Mouse (Mus musculus) liver, adult 2 months (tissue): ENCODE data around the gene Shank1. TPM values are rescaled to one million over a fixed set of nuclear protein-coding genes. Genes with fewer than 3 reads are reported as not detected.

Experiments used
- DNase-seq: peaks from one replicate; pipeline ENCODE4 v3.0.0-alpha.2; 2011; ENCODE audit warnings: low read depth, low spot score; ENCODE audit errors: extremely low read depth
- H3K27ac ChIP-seq: fragments of 200-500 bp; replicated peaks from 2 replicates; pipeline ENCODE4 v1.5.1; 2012; ENCODE audit warnings: low read depth, mild to moderate bottlenecking, control low read depth, inconsistent platforms, low read length; ENCODE audit not compliant: insufficient read depth
- H3K27me3 ChIP-seq: fragments of 200-500 bp; 2 replicates; pipeline ENCODE4 v1.6.1; 2012; ENCODE audit warnings: mild to moderate bottlenecking, moderate library complexity, low read length, inconsistent platforms; ENCODE audit not compliant: control insufficient read depth, insufficient read depth
- H3K36me3 ChIP-seq: fragments of 200-500 bp; 2 replicates; pipeline ENCODE4 v1.6.1; 2012; ENCODE audit warnings: low read length, inconsistent platforms; ENCODE audit not compliant: control insufficient read depth, insufficient read depth
- H3K4me1 ChIP-seq: fragments of 200-500 bp; 2 replicates; pipeline ENCODE4 v1.6.1; 2011; ENCODE audit warnings: low read length; ENCODE audit not compliant: control insufficient read depth, insufficient read depth
- H3K4me3 ChIP-seq: fragments of 200-500 bp; 2 replicates; pipeline ENCODE4 v1.5.1; 2011; ENCODE audit warnings: low read depth, mild to moderate bottlenecking, control low read depth, low read length, moderate library complexity; ENCODE audit not compliant: insufficient read depth
- H3K79me2 ChIP-seq: fragments of 200-500 bp; 2 replicates; pipeline ENCODE4 v1.6.1; 2012; ENCODE audit warnings: inconsistent platforms, mild to moderate bottlenecking, low read length, moderate library complexity; ENCODE audit not compliant: control insufficient read depth, insufficient read depth
- H3K9ac ChIP-seq: fragments of 200-500 bp; 2 replicates; pipeline ENCODE4 v1.6.1; 2012; ENCODE audit warnings: low read depth, mild to moderate bottlenecking, control low read depth, inconsistent platforms, low read length
- CTCF ChIP-seq: fragments of 200-500 bp; IDR thresholded peaks from 2 replicates; pipeline ENCODE4 v1.5.1; 2011; ENCODE audit warnings: low read depth, low read length, control low read depth
- POLR2A ChIP-seq: fragments of 200-500 bp; IDR thresholded peaks from 2 replicates; pipeline ENCODE4 v1.6.1; 2011; ENCODE audit warnings: low read length, control low read depth; ENCODE audit not compliant: insufficient read depth; ENCODE audit errors: extremely low read depth
- WGBS: fragments of 180-500 bp; shearing (Covaris S2); methylation state at CpG from one replicate; pipeline ENCODE4 v1.1.7; 2018; 5-methylcytosine and 5-hydroxymethylcytosine counted together
- polyA plus RNA-seq: library from polyadenylated mRNA; depleted of rRNA; stranded (reverse); fragments of >200 nt; gene quantifications from 2 replicates; pipeline ENCODE4 v1.2.3, GENCODE M21; 2012; rRNA removed
- total RNA-seq: library from RNA; depleted of rRNA; stranded (reverse); fragments of >200 nt; gene quantifications from 2 replicates; pipeline ENCODE4 v1.2.3, GENCODE M21; 2014; rRNA removed

Gene Shank1
- total and polyA plus RNA-seq, 2 experiments = 0.04 TPM; not detected in 1

DNA sequence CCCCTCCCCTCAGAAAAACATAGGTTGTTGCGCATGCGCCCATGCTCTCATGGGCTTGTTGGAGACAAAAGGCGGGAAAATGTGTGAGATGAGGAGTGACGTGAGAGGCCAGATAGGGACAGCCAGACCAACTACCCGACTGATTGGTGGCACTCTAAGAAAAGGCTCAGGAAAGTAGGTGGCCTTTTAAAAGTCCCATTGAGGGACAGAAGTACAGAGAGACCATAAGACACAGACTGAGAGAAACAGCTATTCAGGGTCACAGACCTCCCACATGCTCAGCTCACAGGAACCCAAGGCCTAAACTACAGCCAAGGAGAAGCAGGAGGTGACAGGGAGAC is 95.9 kb downstream of the Shank1 start:
- Histone ChIP-seq H3K27me3 (no peaks in the 10 kb centered on the region), H3K9ac (no peak overlapping the region), H3K79me2 (no peaks in the 10 kb centered on the region), H3K4me3 (no peak overlapping the region), H3K27ac (no peak overlapping the region), H3K4me1 (peaks cover 2% of the 10 kb centered on the region; the same call in 1 of the 2 replicates), H3K36me3 (no peaks in the 10 kb centered on the region)
- 10% methylated on average over 5 of the region's 5 CpGs for WGBS
- no peak for DNase-seq
- TF ChIP-seq POLR2A (no peak), CTCF (no peak)

Other genes starting within 250 kb of the Shank1 start
- gene Klk1b21, start 207.9 kb upstream of the Shank1 start, total RNA-seq = not detected in 2 replicates
- gene Klk1b21, start 207.9 kb upstream of the Shank1 start, polyA plus RNA-seq = not detected in 2 replicates
- gene Klk1b22, start 197.6 kb upstream of the Shank1 start, total RNA-seq = not detected in 2 replicates
- gene Klk1b22, start 197.6 kb upstream of the Shank1 start, polyA plus RNA-seq = 0.51 TPM in 1 of 2 replicates, not detected in the other
- not detected in 2 replicates for gene Klk1b16, start 173.5 kb upstream of the Shank1 start, total RNA-seq
- gene Klk1b16, start 173.5 kb upstream of the Shank1 start, polyA plus RNA-seq = not detected in 2 replicates
- gene Klk1b24, start 122.0 kb upstream of the Shank1 start, total RNA-seq = not detected in 2 replicates
- not detected in 2 replicates for gene Klk1b24, start 122.0 kb upstream of the Shank1 start, polyA plus RNA-seq
- not detected in 2 replicates for gene Klk1b3, start 112.1 kb upstream of the Shank1 start, total RNA-seq
- not detected in 2 replicates for gene Klk1b3, start 112.1 kb upstream of the Shank1 start, polyA plus RNA-seq
- 2.0 and 2.6 TPM in 2 replicates for gene Klk1b4, start 102.8 kb upstream of the Shank1 start, total RNA-seq
- 4.5 and 7.4 TPM in 2 replicates for gene Klk1b4, start 102.8 kb upstream of the Shank1 start, polyA plus RNA-seq
- 0.28 TPM in 1 of 2 replicates, not detected in the other for gene Klk1b5, start 94.3 kb upstream of the Shank1 start, total RNA-seq
- gene Klk1b5, start 94.3 kb upstream of the Shank1 start, polyA plus RNA-seq = not detected in 2 replicates
- gene Klk1, start 84.9 kb upstream of the Shank1 start, total RNA-seq = 2.2 and 11.1 TPM in 2 replicates
- 0.57 and 1.9 TPM in 2 replicates for gene Klk1, start 84.9 kb upstream of the Shank1 start, polyA plus RNA-seq
- not detected in 2 replicates for gene Gm36864, start 74.1 kb upstream of the Shank1 start, total RNA-seq
- gene Gm36864, start 74.1 kb upstream of the Shank1 start, polyA plus RNA-seq = not detected in 2 replicates
- gene 1700028J19Rik, start 63.6 kb upstream of the Shank1 start, total RNA-seq = 0.18 and 0.20 TPM in 2 replicates
- gene 1700028J19Rik, start 63.6 kb upstream of the Shank1 start, polyA plus RNA-seq = 0.77 and 1.4 TPM in 2 replicates
- gene 2410002F23Rik, start 63.5 kb upstream of the Shank1 start, total RNA-seq = 6.1 and 7.2 TPM in 2 replicates
- gene 2410002F23Rik, start 63.5 kb upstream of the Shank1 start, polyA plus RNA-seq = 14.3 and 30.1 TPM in 2 replicates
- gene Acp4, start 52.9 kb upstream of the Shank1 start, total RNA-seq = not detected in 2 replicates
- gene Acp4, start 52.9 kb upstream of the Shank1 start, polyA plus RNA-seq = not detected in 2 replicates
- gene Gm15517, start 48.8 kb upstream of the Shank1 start, total RNA-seq = not detected in 2 replicates
- gene Gm15517, start 48.8 kb upstream of the Shank1 start, polyA plus RNA-seq = not detected in 2 replicates
- 1.3 and 1.9 TPM in 2 replicates for gene Clec11a, start 3.4 kb upstream of the Shank1 start, total RNA-seq
- gene Clec11a, start 3.4 kb upstream of the Shank1 start, polyA plus RNA-seq = 2.0 and 2.4 TPM in 2 replicates
- gene Syt3, start 73.8 kb downstream of the Shank1 start, total RNA-seq = 1.4 and 2.6 TPM in 2 replicates
- 4.9 and 7.1 TPM in 2 replicates for gene Syt3, start 73.8 kb downstream of the Shank1 start, polyA plus RNA-seq
- not detected in 2 replicates for gene 1700008O03Rik, start 75.6 kb downstream of the Shank1 start, total RNA-seq
- 0.22 and 0.27 TPM in 2 replicates for gene 1700008O03Rik, start 75.6 kb downstream of the Shank1 start, polyA plus RNA-seq
- 0.07 TPM in 1 of 2 replicates, not detected in the other for gene Lrrc4b, start 118.8 kb downstream of the Shank1 start, total RNA-seq
- gene Lrrc4b, start 118.8 kb downstream of the Shank1 start, polyA plus RNA-seq = not detected in 2 replicates
- gene Aspdh, start 155.1 kb downstream of the Shank1 start, total RNA-seq = 146 and 158 TPM in 2 replicates
- 537 and 608 TPM in 2 replicates for gene Aspdh, start 155.1 kb downstream of the Shank1 start, polyA plus RNA-seq
- gene Josd2, start 157.7 kb downstream of the Shank1 start, total RNA-seq = 25.5 and 27.1 TPM in 2 replicates
- 99.7 and 206 TPM in 2 replicates for gene Josd2, start 157.7 kb downstream of the Shank1 start, polyA plus RNA-seq
- 29.7 and 40.5 TPM in 2 replicates for gene Emc10, start 186.3 kb downstream of the Shank1 start, total RNA-seq
- 227 and 287 TPM in 2 replicates for gene Emc10, start 186.3 kb downstream of the Shank1 start, polyA plus RNA-seq
- 1.7 and 1.8 TPM in 2 replicates for gene Fam71e1, start 186.3 kb downstream of the Shank1 start, total RNA-seq
- 4.1 and 4.7 TPM in 2 replicates for gene Fam71e1, start 186.3 kb downstream of the Shank1 start, polyA plus RNA-seq
- gene Mybpc2, start 214.4 kb downstream of the Shank1 start, total RNA-seq = 0.55 TPM in 1 of 2 replicates, not detected in the other
- gene Mybpc2, start 214.4 kb downstream of the Shank1 start, polyA plus RNA-seq = not detected in 2 replicates
- 0.18 and 0.81 TPM in 2 replicates for gene Spib, start 221.8 kb downstream of the Shank1 start, total RNA-seq
- 0.56 and 1.9 TPM in 2 replicates for gene Spib, start 221.8 kb downstream of the Shank1 start, polyA plus RNA-seq
- gene Pold1, start 238.6 kb downstream of the Shank1 start, total RNA-seq = 2.4 and 4.0 TPM in 2 replicates
- 5.2 and 6.5 TPM in 2 replicates for gene Pold1, start 238.6 kb downstream of the Shank1 start, polyA plus RNA-seq
- 21.6 and 30.8 TPM in 2 replicates for gene Nr1h2, start 243.7 kb downstream of the Shank1 start, total RNA-seq
- gene Nr1h2, start 243.7 kb downstream of the Shank1 start, polyA plus RNA-seq = 74.9 and 80.3 TPM in 2 replicates